Mouse (Mus musculus): ENCODE data around the gene Olfr319.

DNA sequence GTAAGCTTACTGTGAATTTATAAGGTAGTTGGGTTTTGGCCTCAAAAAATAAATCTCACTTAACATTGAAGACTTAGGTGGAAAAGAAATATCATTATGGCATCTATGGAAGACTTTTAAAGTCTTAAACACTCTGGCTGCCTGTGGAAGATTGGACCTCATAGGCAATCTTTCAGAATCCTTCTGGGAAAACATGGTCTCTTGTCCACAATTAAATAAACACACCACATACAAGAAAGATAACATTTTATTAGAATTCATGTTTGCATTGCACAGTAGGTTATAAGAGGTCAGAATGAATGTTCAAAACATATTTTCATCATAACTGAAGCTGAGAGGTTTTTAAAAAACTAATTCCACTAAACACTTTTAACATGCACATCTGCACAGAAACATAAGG is 25.0 kb downstream of the Olfr319 start, which contains the start of gene Olfr318:
- TF ChIP-seq CTCF (IDR thresholded peaks at IDR 0.05; ENCODE audit: low read depth) (no peak), EP300 (IDR thresholded peaks at IDR 0.05; ENCODE audit: low read depth) (no peak)
